Mouse (Mus musculus): ENCODE results near the gene Klf13. TPM values are rescaled to one million over a fixed set of nuclear protein-coding genes. Genes with fewer than 3 reads are reported as not detected.

The Klf13 gene
- 493 TPM for polyA plus RNA-seq (2017; shearing (Covaris generic))

DNA sequence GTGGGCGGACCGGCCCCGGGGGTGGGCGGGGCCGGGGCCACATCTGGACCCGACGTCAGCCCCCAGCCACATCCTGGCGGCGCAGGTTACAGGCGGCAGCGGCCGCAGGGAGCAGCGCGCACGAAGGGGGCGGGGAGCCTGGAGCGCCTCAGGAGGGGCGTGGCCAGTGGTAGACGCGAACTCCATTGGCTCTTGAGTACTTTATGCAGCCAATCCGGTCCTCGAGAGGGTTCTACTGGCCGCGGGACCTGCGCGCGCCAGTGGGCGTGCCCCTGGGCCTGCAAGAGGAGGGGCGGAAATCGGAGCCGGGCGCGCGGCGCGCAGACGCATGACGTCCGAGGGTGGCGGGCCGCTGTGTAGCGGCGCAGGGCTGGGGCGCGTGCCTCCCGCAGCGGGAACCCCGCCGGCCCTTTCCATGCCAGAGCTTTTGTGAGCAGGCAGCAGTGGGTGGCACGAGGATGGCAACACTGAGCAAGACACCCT, at the start of gene Klf13:
TSS of gene Klf13 (minus strand) at position 2 of the 483 bp plus-strand sequence.

DNA sequence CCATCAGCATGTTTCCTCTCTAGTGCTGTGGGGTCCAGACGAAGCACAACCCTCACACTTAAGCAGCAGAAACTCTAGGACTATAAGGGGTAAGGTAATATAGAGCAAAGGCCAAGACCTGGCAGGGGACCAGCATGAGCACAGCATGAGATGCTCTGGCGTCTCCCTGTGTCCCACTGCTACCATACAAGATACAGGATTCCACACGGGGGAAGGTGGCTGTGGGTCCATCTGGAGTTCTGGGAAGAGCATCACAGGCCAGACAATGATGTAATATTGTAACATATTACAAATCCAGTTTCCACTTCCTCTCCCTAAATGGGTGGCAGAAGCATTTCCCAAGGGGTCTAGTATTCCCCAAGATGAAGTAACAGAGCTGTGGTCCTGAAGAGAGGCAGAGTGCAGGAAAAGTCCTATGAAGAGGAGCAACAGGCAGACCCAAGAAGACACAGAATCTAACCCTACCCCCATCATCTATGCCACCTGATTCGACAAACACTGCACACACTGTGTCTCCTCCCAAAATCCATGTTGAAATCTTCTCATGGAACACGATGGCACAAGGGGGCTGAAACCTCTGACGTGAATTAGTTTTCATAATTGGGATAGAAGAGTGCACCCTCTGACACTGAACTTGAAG, 22.3 kb downstream of the Klf13 start, which contains the start of gene E030018B13Rik:
TSS of gene E030018B13Rik (plus strand) at position 590 of the 640 bp plus-strand sequence.

Other genes with a start within 250 kb of the Klf13 start
- 0.35 TPM for gene E030018B13Rik, start 22.1 kb downstream of the Klf13 start, polyA plus RNA-seq (2017; shearing (Covaris generic))
- 1.3 TPM for gene Trpm1, start 214.9 kb upstream of the Klf13 start, polyA plus RNA-seq (2017; shearing (Covaris generic))